Mouse (Mus musculus): ENCODE data around the gene Tacc2. TPM values are rescaled to one million over a fixed set of nuclear protein-coding genes. Genes with fewer than 3 reads are reported as not detected.
"Not testable (repeated sequence)": the region's sequence is repeated elsewhere in the genome, so short reads cannot be mapped to it uniquely, and the experiment has no call there.

The Tacc2 gene
- polyA plus RNA-seq, 1 experiment from 2014 or later = 53.5 TPM

DNA sequence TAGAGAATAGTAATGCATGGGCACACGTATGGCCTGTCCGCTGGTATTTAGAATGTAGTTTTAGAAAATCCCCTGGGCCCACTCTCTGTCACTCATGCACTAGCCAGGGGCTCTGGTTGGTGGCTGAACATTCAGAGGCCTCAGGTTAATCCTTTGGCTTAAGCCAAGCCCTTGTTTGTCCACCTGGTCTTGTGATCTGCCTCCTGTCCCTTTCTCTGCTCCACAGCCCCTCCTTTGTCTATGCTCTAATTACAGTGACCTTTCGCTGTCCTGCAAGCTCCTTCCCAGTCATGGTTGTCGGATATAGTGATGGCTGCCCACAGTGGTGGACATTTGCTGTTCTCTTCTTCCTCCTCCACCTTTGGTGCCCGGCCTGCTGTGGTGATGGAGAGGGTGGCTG lies 85.0 kb downstream of the Tacc2 start:
- no peak overlapping the region for H3K27ac ChIP-seq (replicated peaks)
- WGBS = 60% methylated on average over 5 of the region's 5 CpGs
- no peak for ATAC-seq (replicated peaks)
- H3K9ac ChIP-seq (replicated peaks) = no peak overlapping the region
- H3K4me1 ChIP-seq = no peaks in the 10 kb centered on the region
- no peaks in the 10 kb centered on the region for H3K27me3 ChIP-seq
- H3K4me3 ChIP-seq = no peak overlapping the region
- no peaks in the 10 kb centered on the region for H3K9me3 ChIP-seq
- H3K36me3 ChIP-seq = no peaks in the 10 kb centered on the region
- H3K4me2 ChIP-seq (replicated peaks) = no peak overlapping the region

DNA sequence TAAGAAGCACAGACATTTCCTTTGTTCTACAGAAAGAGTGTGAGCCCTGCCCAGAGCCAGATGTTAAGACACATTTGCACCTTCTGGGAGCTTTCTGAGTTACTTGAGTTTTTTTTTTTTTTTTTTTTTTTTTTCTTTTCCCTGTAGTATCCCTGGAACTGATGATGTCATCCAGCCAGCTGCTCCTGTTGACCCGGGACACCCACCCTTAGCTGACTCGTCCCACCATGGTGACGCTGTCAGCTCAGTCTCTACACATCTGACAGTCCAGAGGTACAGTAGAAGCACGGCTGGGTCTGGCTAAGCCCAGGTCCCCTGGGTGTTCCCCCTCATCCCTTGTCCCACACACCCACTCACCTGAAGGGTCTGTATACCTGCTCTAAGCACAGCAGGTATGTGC lies 85.6 kb downstream of the Tacc2 start:
- Histone ChIP-seq H3K9ac (replicated peaks) (no peak overlapping the region), H3K27me3 (no peaks in the 10 kb centered on the region), H3K36me3 (no peaks in the 10 kb centered on the region), H3K27ac (replicated peaks) (no peak overlapping the region), H3K4me2 (replicated peaks) (no peak overlapping the region), H3K9me3 (no peaks in the 10 kb centered on the region), H3K4me3 (no peak overlapping the region), H3K4me1 (no peaks in the 10 kb centered on the region)
- ATAC-seq (replicated peaks) = no peak
- WGBS = 77% methylated on average over 4 of the region's 4 CpGs

DNA sequence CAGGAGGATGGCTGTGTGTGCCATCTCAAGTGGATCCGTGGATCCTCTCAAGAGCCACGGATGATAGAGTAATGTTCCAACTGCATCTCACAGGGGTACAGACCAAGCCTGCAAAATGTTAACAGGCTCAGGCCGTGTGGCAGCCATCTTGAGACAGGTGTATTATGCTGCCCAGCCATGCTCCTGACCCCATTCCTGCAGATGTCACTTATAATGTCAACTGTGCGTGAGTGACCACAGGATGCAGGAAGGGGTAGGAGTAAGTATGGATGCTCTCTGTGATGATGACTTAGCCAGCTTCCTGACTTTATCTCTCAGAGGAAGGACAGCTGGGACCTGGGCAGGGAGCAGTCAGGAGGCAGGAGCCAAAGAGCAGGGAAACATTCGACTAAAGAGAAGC lies 86.8 kb downstream of the Tacc2 start:
- WGBS = 95% methylated on average over 5 of the region's 5 CpGs
- no peak for ATAC-seq (replicated peaks)

DNA sequence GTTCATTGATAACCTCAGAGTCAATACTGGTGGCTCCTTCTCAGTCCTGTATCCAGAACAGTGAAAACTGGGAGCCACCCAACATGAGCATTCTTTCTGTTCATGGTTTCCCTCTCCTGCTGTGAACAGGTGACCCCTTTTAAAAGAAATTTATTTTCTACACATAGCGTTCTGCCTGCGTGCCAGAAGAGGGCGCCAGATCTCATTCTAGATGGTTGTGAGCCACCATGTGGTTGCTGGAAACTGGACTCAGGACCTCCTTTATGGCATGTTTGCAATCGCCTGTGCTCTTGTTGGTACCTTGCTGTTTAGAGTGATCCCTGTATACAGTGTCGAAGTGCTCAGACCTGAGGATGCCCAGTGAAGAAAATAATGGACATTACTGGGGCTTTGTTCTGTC lies 87.4 kb downstream of the Tacc2 start:
- no peak for ATAC-seq (replicated peaks)
- H3K4me1 ChIP-seq = peaks cover 12% of the 10 kb centered on the region
- H3K9me3 ChIP-seq = no peaks in the 10 kb centered on the region
- no peak overlapping the region for H3K9ac ChIP-seq (replicated peaks)
- H3K27me3 ChIP-seq = no peaks in the 10 kb centered on the region
- H3K4me2 ChIP-seq (replicated peaks) = no peak overlapping the region
- H3K36me3 ChIP-seq = no peaks in the 10 kb centered on the region
- H3K27ac ChIP-seq (replicated peaks) = no peak overlapping the region
- 90% methylated on average over 5 of the region's 5 CpGs for WGBS
- H3K4me3 ChIP-seq = no peak overlapping the region

More for the DNA sequence above, 86.8 kb downstream of the Tacc2 start:
- H3K4me1 ChIP-seq = peaks cover 6% of the 10 kb centered on the region
- no peaks in the 10 kb centered on the region for H3K9me3 ChIP-seq
- no peaks in the 10 kb centered on the region for H3K27me3 ChIP-seq
- no peak overlapping the region for H3K4me2 ChIP-seq (replicated peaks)
- H3K9ac ChIP-seq (replicated peaks) = no peak overlapping the region
- no peak overlapping the region for H3K4me3 ChIP-seq
- H3K36me3 ChIP-seq = no peaks in the 10 kb centered on the region
- H3K27ac ChIP-seq (replicated peaks) = no peak overlapping the region

DNA sequence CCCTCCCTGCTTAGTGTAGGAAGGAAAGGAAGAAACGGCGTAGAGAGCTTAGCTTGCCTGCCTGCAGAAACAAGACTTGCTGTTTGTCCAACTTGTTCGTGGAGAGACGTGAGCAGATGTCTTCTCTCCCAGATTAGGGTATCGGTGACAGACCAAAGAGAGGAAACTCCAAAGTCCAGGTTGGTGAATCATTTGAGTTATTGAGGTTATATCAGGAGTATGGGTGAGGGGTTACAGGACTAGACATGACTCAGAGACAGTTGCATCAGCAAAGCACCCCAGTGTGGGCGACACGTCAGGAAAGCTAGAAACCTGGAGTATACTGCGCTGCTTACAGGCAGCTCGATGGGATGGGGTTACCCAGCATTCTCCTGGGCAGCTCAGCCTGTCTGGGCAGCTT lies 88.1 kb downstream of the Tacc2 start:
- no peak for ATAC-seq (replicated peaks)
- H3K4me2 ChIP-seq (replicated peaks) = no peak overlapping the region
- no peaks in the 10 kb centered on the region for H3K9me3 ChIP-seq
- H3K27ac ChIP-seq (replicated peaks) = no peak overlapping the region
- 97% methylated on average over 9 of the region's 9 CpGs for WGBS
- no peak overlapping the region for H3K9ac ChIP-seq (replicated peaks)
- no peak overlapping the region for H3K4me3 ChIP-seq
- peaks cover 18% of the 10 kb centered on the region for H3K4me1 ChIP-seq
- no peaks in the 10 kb centered on the region for H3K27me3 ChIP-seq
- H3K36me3 ChIP-seq = no peaks in the 10 kb centered on the region

DNA sequence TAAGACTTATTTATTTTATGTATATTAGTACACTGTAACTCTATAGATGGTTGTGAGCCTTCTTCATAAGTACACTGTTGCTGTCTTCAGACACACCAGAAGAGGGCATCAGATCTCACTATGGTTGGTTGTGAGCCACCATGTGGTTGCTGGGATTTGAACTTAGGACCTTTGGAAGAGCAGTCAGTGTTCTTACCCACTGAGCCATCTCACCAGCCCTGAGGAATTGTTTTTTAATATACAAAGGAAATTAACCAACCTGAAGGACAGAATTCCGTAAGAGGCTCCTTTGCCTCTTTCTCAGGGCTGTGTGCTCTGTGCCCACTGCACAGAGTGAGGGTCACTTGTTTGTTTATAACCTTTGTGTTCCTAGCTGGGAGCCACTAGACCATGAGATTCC lies 90.8 kb downstream of the Tacc2 start:
- H3K27me3 ChIP-seq; H3K36me3 ChIP-seq; H3K4me2 ChIP-seq (replicated peaks); H3K9ac ChIP-seq (replicated peaks); ATAC-seq (replicated peaks); H3K4me3 ChIP-seq; H3K9me3 ChIP-seq: not testable (repeated sequence)
- WGBS = 70% methylated on average over 1 of the region's 1 CpGs
- peaks cover 20% of the 10 kb centered on the region for H3K4me1 ChIP-seq
- H3K27ac ChIP-seq (replicated peaks) = peak overlapping the region; percentile 84; the same call in 1 of the 2 replicates

DNA sequence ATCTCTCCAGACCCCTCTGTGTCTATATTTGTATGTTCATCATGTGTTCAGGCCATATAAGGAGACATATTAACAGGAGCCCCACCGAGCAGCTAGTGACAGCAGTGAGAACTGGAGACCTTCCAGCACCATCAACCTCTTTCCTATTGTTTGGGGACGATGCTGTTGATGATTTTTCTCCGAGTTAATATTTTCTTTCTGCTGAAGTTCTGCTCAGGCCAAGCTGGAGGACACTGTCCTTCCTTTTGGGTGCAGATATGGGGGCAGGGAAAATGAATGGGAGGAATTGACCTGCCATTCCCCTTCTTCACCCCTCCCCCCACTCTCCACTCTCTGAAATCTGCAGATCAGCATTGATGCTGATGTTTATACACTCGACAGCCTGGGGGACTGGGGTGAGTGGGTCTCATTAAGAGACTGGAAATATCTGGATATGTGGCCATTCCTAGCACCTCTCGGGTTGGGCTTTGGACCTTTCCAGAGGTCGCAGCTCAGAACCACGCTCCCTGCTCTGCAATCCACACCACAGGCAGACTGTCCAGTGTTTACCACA lies 91.6 kb downstream of the Tacc2 start:
- Histone ChIP-seq H3K4me3 (no peak overlapping the region), H3K4me2 (replicated peaks) (no peak overlapping the region), H3K27ac (replicated peaks) (peak overlapping the region; percentile 84), H3K27me3 (no peaks in the 10 kb centered on the region), H3K36me3 (no peaks in the 10 kb centered on the region), H3K4me1 (peaks cover 23% of the 10 kb centered on the region), H3K9ac (replicated peaks) (no peak overlapping the region), H3K9me3 (no peaks in the 10 kb centered on the region)
- no peak for ATAC-seq (replicated peaks)
- WGBS = 57% methylated on average over 7 of the region's 7 CpGs

DNA sequence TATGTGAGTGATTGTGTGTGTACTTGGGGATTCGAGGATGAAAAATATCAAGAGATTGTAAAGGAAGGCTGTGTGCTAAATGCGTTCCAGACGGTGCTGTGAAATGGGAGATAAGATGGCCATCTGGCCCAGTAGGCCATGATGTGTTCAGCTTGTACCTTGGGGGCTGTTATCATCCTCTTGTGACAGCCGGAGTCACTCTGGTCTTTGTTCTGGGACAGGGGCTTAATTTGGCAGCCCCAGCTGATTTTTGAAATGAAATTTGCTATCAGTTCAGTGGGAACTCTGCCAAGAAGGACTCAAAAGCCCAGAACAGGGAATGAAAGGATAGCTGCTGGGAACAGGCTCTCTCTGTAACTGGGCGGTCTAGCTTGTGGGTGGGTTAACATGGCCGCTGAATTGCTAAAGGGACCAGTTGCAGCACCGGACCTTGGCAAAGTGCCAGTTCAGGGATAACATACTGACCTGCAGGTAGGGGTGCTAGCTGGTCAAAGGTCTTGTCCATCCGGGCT lies 92.2 kb downstream of the Tacc2 start:
- Histone ChIP-seq H3K9me3 (no peaks in the 10 kb centered on the region), H3K27ac (replicated peaks) (peak overlapping the region; percentile 84), H3K9ac (replicated peaks) (no peak overlapping the region), H3K4me1 (peaks cover 23% of the 10 kb centered on the region), H3K36me3 (no peaks in the 10 kb centered on the region), H3K4me2 (replicated peaks) (no peak overlapping the region), H3K4me3 (no peak overlapping the region), H3K27me3 (no peaks in the 10 kb centered on the region)
- 0 out of 2 replicates have a peak, but pooled peaks have one; percentile 54 for ATAC-seq (replicated peaks)
- WGBS = 39% methylated on average over 8 of the region's 8 CpGs

DNA sequence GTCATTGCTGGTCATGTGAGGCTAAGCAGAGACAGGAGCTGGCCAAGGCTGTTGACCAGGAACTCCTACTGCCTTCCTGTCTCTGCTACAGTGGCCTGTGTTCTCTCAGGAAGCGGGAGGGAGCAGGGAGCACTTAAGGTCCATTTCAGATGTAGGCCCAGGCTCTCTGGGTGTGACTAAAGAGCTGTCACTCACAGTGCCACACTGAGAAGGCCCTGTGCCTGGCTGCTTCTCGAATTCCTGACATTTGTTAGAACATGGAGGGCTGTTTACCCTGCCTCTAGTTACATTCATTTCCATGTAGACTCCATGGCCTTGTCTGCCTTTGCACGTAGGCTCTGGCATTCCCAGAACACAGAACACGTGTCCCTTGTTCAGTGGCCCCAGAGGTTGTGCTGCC lies 93.1 kb downstream of the Tacc2 start:
- Histone ChIP-seq H3K27ac (replicated peaks) (peak overlapping the region; percentile 84), H3K4me3 (no peak overlapping the region), H3K9ac (replicated peaks) (no peak overlapping the region), H3K36me3 (no peaks in the 10 kb centered on the region), H3K27me3 (no peaks in the 10 kb centered on the region), H3K4me2 (replicated peaks) (no peak overlapping the region), H3K9me3 (no peaks in the 10 kb centered on the region), H3K4me1 (peaks cover 23% of the 10 kb centered on the region)
- ATAC-seq (replicated peaks) = no peak
- 72% methylated on average over 4 of the region's 4 CpGs for WGBS

DNA sequence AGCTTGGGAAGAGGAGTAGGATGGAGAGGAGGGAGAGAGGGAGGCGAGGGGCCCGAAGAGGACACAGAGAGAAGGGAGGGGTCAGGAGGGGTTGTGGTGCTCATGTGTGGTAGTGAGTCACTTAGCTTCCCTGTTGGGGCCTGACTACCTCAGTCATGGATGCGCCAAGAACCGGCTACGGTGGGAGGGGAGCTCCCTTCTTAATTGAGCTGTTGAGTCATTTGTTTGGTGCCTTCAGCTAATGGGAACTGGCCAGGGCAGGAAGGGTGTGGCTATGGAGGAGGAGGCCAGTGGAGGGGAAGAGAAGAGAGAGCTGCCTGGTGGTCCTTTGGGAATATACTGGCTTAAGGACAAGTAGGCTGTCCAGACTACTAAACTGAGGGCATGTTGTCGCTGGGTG lies 94.1 kb downstream of the Tacc2 start:
- no peak for ATAC-seq (replicated peaks)
- no peaks in the 10 kb centered on the region for H3K36me3 ChIP-seq
- H3K4me3 ChIP-seq = no peak overlapping the region
- no peak overlapping the region for H3K4me2 ChIP-seq (replicated peaks)
- peaks cover 23% of the 10 kb centered on the region for H3K4me1 ChIP-seq
- 64% methylated on average over 6 of the region's 6 CpGs for WGBS
- H3K9me3 ChIP-seq = no peaks in the 10 kb centered on the region
- no peak overlapping the region for H3K27ac ChIP-seq (replicated peaks)
- no peaks in the 10 kb centered on the region for H3K27me3 ChIP-seq
- no peak overlapping the region for H3K9ac ChIP-seq (replicated peaks)

DNA sequence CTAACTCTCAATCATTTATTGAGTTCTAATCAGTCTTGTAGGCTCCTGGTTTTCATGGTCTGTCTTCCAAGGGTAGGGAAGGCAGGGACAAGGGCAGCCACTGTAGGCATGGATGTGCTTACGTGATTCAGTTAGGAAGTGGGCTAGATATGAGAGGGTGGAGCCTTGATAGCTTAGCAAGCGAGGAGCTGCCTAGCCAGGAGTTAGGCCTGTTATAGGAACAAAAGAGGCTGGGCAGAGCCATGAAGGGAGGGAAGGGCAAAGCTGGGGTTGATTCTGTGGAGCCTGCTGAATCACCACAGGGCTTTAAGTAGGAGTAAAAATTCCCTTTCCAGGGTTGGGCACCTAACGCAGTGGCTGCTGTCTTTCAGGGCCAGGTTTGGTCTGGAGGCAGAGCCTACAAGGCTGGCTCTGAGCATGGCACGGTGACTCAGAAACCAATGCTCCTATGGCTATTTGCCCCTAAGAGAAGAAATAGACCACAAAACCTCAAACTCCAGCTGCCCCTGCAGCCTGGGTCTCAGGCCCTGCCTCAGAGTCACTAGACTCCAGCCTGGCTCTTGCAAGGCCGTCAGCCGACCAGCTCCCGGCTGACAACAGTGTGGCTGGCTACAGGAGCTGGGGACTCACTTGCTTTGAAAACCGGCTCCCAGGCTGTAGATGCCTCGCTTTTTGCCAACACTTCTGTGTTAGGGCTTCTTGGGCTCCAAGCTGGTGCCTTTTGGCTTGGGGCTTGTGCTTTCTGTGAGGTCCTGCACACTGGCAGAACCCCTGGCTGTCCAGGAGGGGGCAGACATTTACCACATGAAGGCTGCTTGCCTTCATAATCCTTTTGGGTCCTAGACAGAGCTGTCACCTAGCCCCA lies 96.2 kb downstream of the Tacc2 start:
- Histone ChIP-seq H3K27ac (replicated peaks) (no peak overlapping the region), H3K36me3 (no peaks in the 10 kb centered on the region), H3K9ac (replicated peaks) (no peak overlapping the region), H3K4me3 (no peak overlapping the region), H3K4me2 (replicated peaks) (no peak overlapping the region), H3K9me3 (no peaks in the 10 kb centered on the region), H3K4me1 (peaks cover 37% of the 10 kb centered on the region), H3K27me3 (no peaks in the 10 kb centered on the region)
- ATAC-seq (replicated peaks) = peak; percentile 60; the same call in 1 of the 2 replicates
- WGBS = 66% methylated on average over 9 of the region's 9 CpGs

DNA sequence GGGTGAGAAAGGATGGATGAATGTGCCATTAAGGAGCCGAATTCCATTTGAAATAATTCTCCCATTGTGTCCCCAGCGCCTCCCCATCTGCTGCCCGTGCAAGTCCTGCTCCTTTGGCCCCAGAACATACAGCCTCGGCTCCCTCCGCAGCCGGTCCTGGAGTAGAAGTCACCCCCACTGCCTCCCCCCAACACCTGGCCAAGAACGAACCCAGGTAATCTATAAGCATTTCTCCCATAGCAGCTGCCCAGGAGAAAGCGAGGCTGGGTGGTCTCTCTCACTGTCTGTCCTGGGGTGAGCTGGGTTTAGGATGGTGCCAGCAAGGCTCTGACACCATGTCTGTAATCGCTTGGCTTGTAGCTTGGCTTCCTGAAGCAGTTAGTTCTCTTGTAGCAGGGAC lies 97.3 kb downstream of the Tacc2 start:
- peaks cover 26% of the 10 kb centered on the region for H3K4me1 ChIP-seq
- H3K4me3 ChIP-seq = no peak overlapping the region
- ATAC-seq (replicated peaks) = no peak
- no peaks in the 10 kb centered on the region for H3K27me3 ChIP-seq
- H3K9me3 ChIP-seq = no peaks in the 10 kb centered on the region
- no peaks in the 10 kb centered on the region for H3K36me3 ChIP-seq
- no peak overlapping the region for H3K4me2 ChIP-seq (replicated peaks)
- no peak overlapping the region for H3K9ac ChIP-seq (replicated peaks)
- H3K27ac ChIP-seq (replicated peaks) = no peak overlapping the region
- 59% methylated on average over 9 of the region's 9 CpGs for WGBS

Measured in forebrain, embryonic 15.5 days (tissue).